Mouse (Mus musculus): ENCODE results near the gene Aatf.
"Not testable (repeated sequence)": the region's sequence is repeated elsewhere in the genome, so short reads cannot be mapped to it uniquely, and the experiment has no call there.

The Aatf gene

GRCm38 (mm10) chr11:84442554-84443331 lies 70.6 kb downstream of the Aatf start:
- in situ Hi-C loops (cut with MboI, MseI) = no loop called here

GRCm38 (mm10) chr11:84440402-84440801 lies 72.9 kb downstream of the Aatf start:
- in situ Hi-C loops (cut with MboI, MseI) = no loop called here

GRCm38 (mm10) chr11:84434879-84435278 lies 78.4 kb downstream of the Aatf start:
- in situ Hi-C loops (cut with MboI, MseI) = loop anchor here (5.0 kb wide), 1 partner anchor 362 kb away; no protein-coding TSS in a partner anchor

GRCm38 (mm10) chr11:84430336-84430735 lies 83.0 kb downstream of the Aatf start:
- in situ Hi-C loops (cut with MboI, MseI) = loop anchor here (5.0 kb wide), 1 partner anchor 367 kb away; no protein-coding TSS in a partner anchor

GRCm38 (mm10) chr11:84429581-84429980 lies 83.7 kb downstream of the Aatf start:
- in situ Hi-C loops (cut with MboI, MseI) = no loop called here

- in situ Hi-C loops (cut with MboI, MseI) = no loop called here
These were observed 86.7 kb downstream of the Aatf start for GRCm38 (mm10) chr11:84426633-84426998.

GRCm38 (mm10) chr11:84425736-84426632 lies 87.3 kb downstream of the Aatf start:
- in situ Hi-C loops (cut with MboI, MseI) = no loop called here

GRCm38 (mm10) chr11:84420779-84421178 lies 92.5 kb downstream of the Aatf start:
- in situ Hi-C loops (cut with MboI, MseI) = no loop called here

- in situ Hi-C loops (cut with MboI, MseI) = no loop called here
These were observed 100.2 kb downstream of the Aatf start for GRCm38 (mm10) chr11:84413111-84413510.

- in situ Hi-C loops (cut with MboI, MseI) = no loop called here
These were observed 101.0 kb downstream of the Aatf start for GRCm38 (mm10) chr11:84412201-84412934.

GRCm38 (mm10) chr11:84411642-84412018 lies 101.7 kb downstream of the Aatf start:
- in situ Hi-C loops (cut with MboI, MseI) = no loop called here

GRCm38 (mm10) chr11:84410879-84411641 lies 102.3 kb downstream of the Aatf start:
- in situ Hi-C loops (cut with MboI, MseI) = no loop called here

- in situ Hi-C loops (cut with MboI, MseI) = no loop called here
These were observed 102.9 kb downstream of the Aatf start for GRCm38 (mm10) chr11:84410383-84410782.

GRCm38 (mm10) chr11:84406733-84407132 lies 106.6 kb downstream of the Aatf start:
- in situ Hi-C loops (cut with MboI, MseI) = no loop called here

GRCm38 (mm10) chr11:84395010-84395409 lies 118.3 kb downstream of the Aatf start:
- in situ Hi-C loops (cut with MboI, MseI) = no loop called here

GRCm38 (mm10) chr11:84393571-84393970 lies 119.8 kb downstream of the Aatf start:
- in situ Hi-C loops (cut with MboI, MseI) = no loop called here

GRCm38 (mm10) chr11:84392066-84392465 lies 121.3 kb downstream of the Aatf start:
- in situ Hi-C loops (cut with MboI, MseI) = not testable (repeated sequence)

- in situ Hi-C loops (cut with MboI, MseI) = no loop called here
These were observed 122.2 kb downstream of the Aatf start for GRCm38 (mm10) chr11:84391126-84391525.

GRCm38 (mm10) chr11:84389332-84389731 lies 124.0 kb downstream of the Aatf start:
- in situ Hi-C loops (cut with MboI, MseI) = no loop called here

- in situ Hi-C loops (cut with MboI, MseI) = no loop called here
These were observed 129.4 kb downstream of the Aatf start for GRCm38 (mm10) chr11:84383891-84384290.

GRCm38 (mm10) chr11:84382450-84382849 lies 130.9 kb downstream of the Aatf start:
- in situ Hi-C loops (cut with MboI, MseI) = no loop called here

Data from T-helper 1 cell (primary cell).